Mouse (Mus musculus): Measurements from ENCODE around the gene Sh3kbp1.

Sh3kbp1 gene

GRCm38 (mm10) chrX:159928165-159928564 lies 301.1 kb downstream of the Sh3kbp1 start:
- DNase-seq (ENCODE audit: low spot score) = no peak

DNA sequence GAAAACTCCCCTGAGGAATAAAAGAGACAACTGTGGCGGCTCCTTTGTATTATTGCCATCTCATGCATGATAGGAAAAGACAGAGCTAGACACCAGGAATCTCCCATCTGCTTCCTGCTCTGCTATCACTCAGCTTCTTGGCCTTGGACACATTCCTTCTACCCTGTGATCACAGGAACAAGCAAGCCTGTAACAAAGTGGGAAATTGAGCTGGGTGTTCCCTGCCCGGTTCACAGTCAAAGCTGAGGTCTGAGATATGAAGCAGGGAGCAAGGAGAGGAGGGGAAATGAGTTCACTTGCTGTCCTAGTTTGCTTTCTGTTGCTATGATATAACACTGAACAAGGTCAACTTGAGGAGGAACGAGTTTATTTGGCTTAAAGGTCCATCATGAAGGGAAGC lies 301.8 kb downstream of the Sh3kbp1 start:
- DNase-seq (ENCODE audit: low spot score) = no peak

- DNase-seq (ENCODE audit: low spot score) = no peak
Measured at GRCm38 (mm10) chrX:159932027-159932426, 305.0 kb downstream of the Sh3kbp1 start.

- no peak for DNase-seq (ENCODE audit: low spot score)
Measured at GRCm38 (mm10) chrX:159942569-159942968, 315.5 kb downstream of the Sh3kbp1 start.

- DNase-seq (ENCODE audit: low spot score) = no peak
Measured at GRCm38 (mm10) chrX:159943586-159943985, 316.5 kb downstream of the Sh3kbp1 start.

DNA sequence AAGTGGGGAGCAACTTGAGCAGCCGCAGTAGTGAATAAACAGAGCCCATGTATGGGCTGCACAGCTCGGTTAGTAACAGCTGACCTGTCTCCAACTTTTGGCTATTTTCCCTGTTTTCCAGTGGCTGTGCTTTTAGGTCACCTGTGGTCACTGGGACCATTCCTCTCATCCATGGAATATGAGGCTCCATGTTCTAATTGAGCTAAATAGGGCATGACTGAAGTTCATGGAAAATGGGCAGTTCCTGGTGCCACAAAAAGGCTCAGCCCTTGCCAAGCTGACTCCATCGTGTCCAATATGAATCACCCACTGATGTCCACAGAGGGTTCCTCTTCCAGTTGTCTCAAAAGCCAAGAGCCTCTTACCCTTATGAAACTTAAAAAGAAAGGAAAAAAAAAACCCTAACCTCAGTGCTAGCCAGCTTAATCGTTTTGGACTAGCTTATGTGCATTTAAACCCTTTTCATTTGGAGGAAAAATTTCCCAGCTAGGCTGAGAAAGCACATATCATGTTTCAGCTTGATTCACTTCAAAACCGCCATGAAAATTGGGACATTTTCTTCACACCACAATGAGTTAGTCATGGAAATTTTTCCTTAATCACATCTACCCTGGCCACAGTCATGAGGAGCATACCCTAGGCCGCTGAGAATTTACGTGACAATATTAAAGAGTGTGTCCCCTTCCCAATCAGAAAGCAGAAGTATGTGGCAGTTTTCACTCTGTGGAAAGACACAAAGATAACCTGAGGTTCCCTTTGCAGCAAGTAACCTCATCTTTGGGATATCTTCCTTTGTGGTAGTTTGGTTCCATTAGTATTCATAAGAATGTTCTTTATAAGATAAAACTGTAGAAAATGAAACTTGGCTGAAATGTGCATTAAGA lies 326.7 kb downstream of the Sh3kbp1 start:
- DNase-seq (ENCODE audit: low spot score) = no peak

DNA sequence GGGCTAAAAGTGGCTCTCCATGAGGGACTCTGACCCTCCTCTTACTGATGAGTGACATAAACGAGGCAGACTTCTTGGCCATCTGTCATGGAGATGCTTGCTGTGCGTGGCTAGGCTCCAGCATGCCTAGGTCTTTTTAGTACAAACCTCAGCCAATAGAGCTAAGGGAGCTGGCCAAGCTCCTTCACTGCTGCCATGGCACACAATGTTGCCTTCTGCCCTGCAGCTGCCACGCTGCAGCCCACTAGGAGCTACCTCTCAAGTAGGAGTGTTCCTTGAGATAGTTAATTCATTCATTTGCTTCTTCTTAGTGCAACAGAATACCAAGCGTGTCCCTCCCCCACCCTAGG lies 327.3 kb downstream of the Sh3kbp1 start:
- no peak for DNase-seq (ENCODE audit: low spot score)

DNA sequence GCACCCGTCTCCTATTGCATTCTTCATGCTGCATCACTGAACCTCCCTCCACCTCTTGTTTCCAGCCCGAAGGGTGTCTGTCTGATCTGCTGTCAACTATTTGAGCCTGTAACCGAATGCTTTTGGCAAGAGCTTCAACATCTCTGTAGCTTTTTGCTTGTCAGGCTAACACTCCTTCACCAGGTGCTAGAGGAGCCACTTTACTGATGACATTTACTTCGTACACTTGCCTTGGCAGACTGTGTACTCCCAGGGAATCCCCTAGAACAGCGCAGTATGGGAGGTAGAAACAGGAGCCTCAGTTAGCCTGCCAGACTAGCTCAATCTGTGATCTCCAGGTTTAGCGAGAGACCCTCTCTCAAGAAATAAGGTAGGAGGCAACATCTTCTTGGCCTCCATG lies 328.4 kb downstream of the Sh3kbp1 start:
- no peak for DNase-seq (ENCODE audit: low spot score)

DNA sequence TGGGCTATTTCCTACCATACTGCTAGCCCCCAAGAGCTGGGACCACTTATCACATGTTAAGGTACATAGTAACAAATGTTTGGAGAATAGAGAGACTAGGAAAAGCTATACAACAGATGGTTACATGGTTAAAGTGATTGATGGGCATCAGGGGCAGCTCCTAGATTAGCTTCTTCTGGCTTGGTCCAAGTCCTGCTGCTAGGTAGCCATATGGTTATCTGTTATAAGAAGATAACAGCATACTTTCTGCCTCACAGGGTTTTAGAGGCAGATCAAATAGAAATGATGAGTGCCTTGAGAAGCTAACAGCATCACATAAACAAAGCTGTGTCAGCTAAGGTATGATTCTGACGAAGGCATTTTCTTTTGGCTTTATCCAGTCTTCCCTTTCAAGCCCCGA lies 334.3 kb downstream of the Sh3kbp1 start:
- DNase-seq (ENCODE audit: low spot score) = no peak

- peak; percentile 85 for DNase-seq (ENCODE audit: low spot score)
Measured at GRCm38 (mm10) chrX:159963273-159963672, 336.2 kb downstream of the Sh3kbp1 start.

DNA sequence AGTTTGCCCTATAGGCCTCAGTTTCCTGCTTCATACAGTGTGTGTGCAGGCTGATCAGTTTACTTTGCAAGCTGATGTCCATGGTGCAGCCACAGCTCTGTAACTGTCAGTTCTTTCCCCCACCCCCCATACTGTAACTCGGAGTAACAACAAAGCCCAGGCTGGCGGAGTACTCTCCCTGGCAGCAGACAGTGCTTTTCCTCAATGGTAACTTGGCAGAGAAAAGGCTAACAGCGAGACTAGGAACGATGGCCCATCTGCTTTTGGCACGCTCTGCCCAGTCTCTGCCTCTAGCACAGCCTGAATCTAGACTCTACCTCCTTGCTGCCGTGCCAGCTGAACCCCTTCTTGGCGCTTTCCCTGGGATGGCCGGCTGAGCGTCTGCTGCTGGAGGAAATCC lies 336.9 kb downstream of the Sh3kbp1 start:
- DNase-seq (ENCODE audit: low spot score) = no peak

- no peak for DNase-seq (ENCODE audit: low spot score)
Measured at GRCm38 (mm10) chrX:159969025-159969424, 342.0 kb downstream of the Sh3kbp1 start.

GRCm38 (mm10) chrX:159971091-159971779 lies 344.2 kb downstream of the Sh3kbp1 start:
- DNase-seq (ENCODE audit: low spot score) = no peak

DNA sequence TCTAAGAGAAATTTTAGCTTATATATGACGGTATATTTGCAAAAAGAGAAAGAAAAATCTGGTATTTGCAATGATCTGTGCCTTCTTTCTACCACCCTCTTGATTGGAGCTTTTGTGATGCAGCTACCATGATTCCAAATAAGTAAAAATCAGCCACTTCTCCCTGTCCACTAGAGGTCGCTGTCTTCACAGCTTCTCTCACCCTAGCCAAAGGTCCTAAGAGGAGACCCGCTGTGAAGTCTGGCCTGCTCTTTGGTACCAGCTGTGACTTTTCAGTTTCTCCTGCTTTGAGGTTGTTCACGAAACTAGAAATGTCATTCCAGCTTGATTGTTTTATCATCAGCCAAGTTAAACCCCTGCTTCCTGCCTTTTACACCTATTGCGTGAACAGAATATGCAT lies 346.7 kb downstream of the Sh3kbp1 start:
- peak; percentile 75 for DNase-seq (ENCODE audit: low spot score)

GRCm38 (mm10) chrX:159976243-159976642 lies 349.2 kb downstream of the Sh3kbp1 start:
- DNase-seq (ENCODE audit: low spot score) = no peak

GRCm38 (mm10) chrX:159988002-159988960 lies 361.2 kb downstream of the Sh3kbp1 start, which contains the start of gene Map3k15:
Gene Map3k15 (plus strand): TSS chrX:159988433.
- DNase-seq (ENCODE audit: low spot score) = peak; percentile 70

- DNase-seq (ENCODE audit: low spot score) = no peak
Measured at GRCm38 (mm10) chrX:159995808-159996207, 368.7 kb downstream of the Sh3kbp1 start.
